Mouse (Mus musculus): Measurements from ENCODE around the gene Wdr61. TPM values are rescaled to one million over a fixed set of nuclear protein-coding genes. Genes with fewer than 3 reads are reported as not detected.

Gene Wdr61
- polyA plus RNA-seq, 1 experiment from 2014 or later, result 93.2 TPM

DNA sequence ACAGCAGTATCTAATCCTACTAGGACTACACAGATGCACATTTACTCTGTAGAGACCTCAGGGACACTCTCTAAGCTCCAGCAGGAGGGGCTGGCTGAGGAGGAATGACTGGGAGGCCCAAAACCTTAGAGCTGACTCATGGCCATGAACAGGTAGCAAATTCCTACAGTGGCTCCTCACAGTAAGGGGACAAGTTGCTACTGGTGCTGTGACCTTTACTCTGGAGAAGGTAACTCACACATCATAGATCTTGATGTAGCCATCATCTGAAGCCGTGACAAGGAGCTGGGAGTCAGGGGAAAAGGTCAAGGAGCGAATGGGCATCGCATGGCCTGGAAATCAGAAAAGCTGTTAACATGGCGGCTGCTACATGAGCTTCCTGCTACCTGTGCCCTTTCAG, 11.7 kb downstream of the Wdr61 start:
- no peak for ATAC-seq (replicated peaks; ENCODE audit: insufficient number of reproducible peaks, insufficient read depth, low FRiP score, low read depth)
- peaks cover 92% of the 10 kb centered on the region for H3K36me3 ChIP-seq

DNA sequence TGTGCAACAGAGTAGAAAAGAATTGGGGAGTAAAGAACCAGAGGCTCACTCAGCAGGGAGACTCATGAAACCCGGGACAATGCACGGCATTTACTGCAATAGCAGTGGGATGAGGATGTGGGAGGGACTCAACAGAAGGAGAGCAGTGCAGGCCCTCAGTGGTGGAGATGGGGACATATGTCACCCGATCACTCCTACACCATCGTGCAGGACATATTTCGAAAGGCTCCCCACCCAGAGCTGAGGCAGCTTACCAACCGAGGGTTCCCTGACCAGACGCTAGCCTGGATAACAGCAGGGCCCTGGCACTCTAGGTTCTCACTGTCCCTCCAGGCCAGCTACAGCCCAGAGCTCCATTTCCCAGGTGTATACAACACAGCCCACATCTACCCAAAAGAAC, 12.2 kb downstream of the Wdr61 start:
- Histone ChIP-seq H3K4me2 (no peak overlapping the region), H3K9me3 (replicated peaks) (no peaks in the 10 kb centered on the region), H3K4me3 (no peak overlapping the region), H3K4me1 (replicated peaks) (no peaks in the 10 kb centered on the region), H3K27me3 (no peaks in the 10 kb centered on the region), H3K27ac (no peak overlapping the region), H3K9ac (no peak overlapping the region), H3K36me3 (peaks cover 90% of the 10 kb centered on the region)
- WGBS, result 87% methylated on average over 7 of the region's 7 CpGs
- ATAC-seq (replicated peaks; ENCODE audit: insufficient number of reproducible peaks, insufficient read depth, low FRiP score, low read depth), result no peak

More for the DNA sequence above, 11.7 kb downstream of the Wdr61 start:
- Histone ChIP-seq H3K4me1 (replicated peaks) (no peaks in the 10 kb centered on the region), H3K27ac (no peak overlapping the region), H3K27me3 (no peaks in the 10 kb centered on the region), H3K4me3 (no peak overlapping the region), H3K9ac (no peak overlapping the region), H3K4me2 (no peak overlapping the region), H3K9me3 (replicated peaks) (no peaks in the 10 kb centered on the region)
- WGBS, result 91% methylated on average over 4 of the region's 4 CpGs

- 84% methylated on average over 3 of the region's 3 CpGs for WGBS
- H3K36me3 ChIP-seq, result peaks cover 77% of the 10 kb centered on the region
Observed at GRCm38 (mm10) chr9:54717527-54717926, 16.8 kb downstream of the Wdr61 start.

GRCm38 (mm10) chr9:54715776-54716175, 18.5 kb downstream of the Wdr61 start:
- Histone ChIP-seq H3K4me2 (no peak overlapping the region), H3K4me1 (replicated peaks) (no peaks in the 10 kb centered on the region), H3K36me3 (peaks cover 80% of the 10 kb centered on the region), H3K27me3 (no peaks in the 10 kb centered on the region), H3K9me3 (replicated peaks) (no peaks in the 10 kb centered on the region), H3K9ac (no peak overlapping the region), H3K27ac (no peak overlapping the region), H3K4me3 (no peak overlapping the region)
- 89% methylated on average over 3 of the region's 3 CpGs for WGBS
- no peak for ATAC-seq (replicated peaks; ENCODE audit: insufficient number of reproducible peaks, insufficient read depth, low FRiP score, low read depth)

More at GRCm38 (mm10) chr9:54717527-54717926, 16.8 kb downstream of the Wdr61 start:
- Histone ChIP-seq H3K9ac (no peak overlapping the region), H3K27me3 (no peaks in the 10 kb centered on the region), H3K4me2 (no peak overlapping the region), H3K4me3 (no peak overlapping the region), H3K9me3 (replicated peaks) (no peaks in the 10 kb centered on the region), H3K27ac (no peak overlapping the region), H3K4me1 (replicated peaks) (no peaks in the 10 kb centered on the region)
- no peak for ATAC-seq (replicated peaks; ENCODE audit: insufficient number of reproducible peaks, insufficient read depth, low FRiP score, low read depth)

DNA sequence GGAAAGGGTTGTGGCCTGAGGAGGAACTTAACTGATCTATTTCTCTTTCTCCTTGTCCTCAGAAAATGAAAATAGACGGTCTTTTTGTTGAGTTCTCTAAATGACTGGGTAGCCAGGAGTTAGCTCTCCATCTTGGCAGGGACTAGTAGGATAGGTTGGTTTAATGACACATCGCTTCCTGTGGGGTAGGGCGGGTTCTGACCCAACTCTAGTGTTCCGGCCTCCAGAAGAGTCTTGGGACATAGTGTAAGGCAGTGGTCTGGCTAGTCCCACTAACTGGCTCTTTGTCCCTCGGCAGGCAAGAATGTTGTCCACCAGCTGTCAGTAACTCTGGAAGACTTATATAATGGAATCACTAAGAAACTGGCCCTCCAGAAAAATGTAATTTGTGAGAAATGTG, 26.2 kb downstream of the Wdr61 start:
- H3K27me3 ChIP-seq, result no peaks in the 10 kb centered on the region
- WGBS, result 78% methylated on average over 5 of the region's 5 CpGs
- 0 out of 2 replicates have a peak overlapping the region, but pooled peaks have one; percentile 20 for H3K27ac ChIP-seq
- H3K9ac ChIP-seq, result no peak overlapping the region
- peaks cover 39% of the 10 kb centered on the region for H3K36me3 ChIP-seq
- peaks cover 30% of the 10 kb centered on the region for H3K4me1 ChIP-seq (replicated peaks)
- no peaks in the 10 kb centered on the region for H3K9me3 ChIP-seq (replicated peaks)
- no peak overlapping the region for H3K4me2 ChIP-seq
- H3K4me3 ChIP-seq, result no peak overlapping the region
- ATAC-seq (replicated peaks; ENCODE audit: insufficient number of reproducible peaks, insufficient read depth, low FRiP score, low read depth), result no peak

GRCm38 (mm10) chr9:54707288-54707999, 26.9 kb downstream of the Wdr61 start:
- Histone ChIP-seq H3K4me1 (replicated peaks) (peaks cover 36% of the 10 kb centered on the region), H3K4me2 (no peak overlapping the region), H3K4me3 (no peak overlapping the region), H3K9me3 (replicated peaks) (no peaks in the 10 kb centered on the region), H3K36me3 (peaks cover 39% of the 10 kb centered on the region), H3K27ac (peak overlapping the region; percentile 20; the same call in 1 of the 2 replicates), H3K9ac (no peak overlapping the region), H3K27me3 (no peaks in the 10 kb centered on the region)
- ATAC-seq (replicated peaks; ENCODE audit: insufficient number of reproducible peaks, insufficient read depth, low FRiP score, low read depth), result no peak
- 48% methylated on average over 8 of the region's 8 CpGs for WGBS

GRCm38 (mm10) chr9:54705561-54705960, 28.8 kb downstream of the Wdr61 start:
- no peak for ATAC-seq (replicated peaks; ENCODE audit: insufficient number of reproducible peaks, insufficient read depth, low FRiP score, low read depth)
- no peaks in the 10 kb centered on the region for H3K27me3 ChIP-seq
- no peak overlapping the region for H3K9ac ChIP-seq
- peaks cover 22% of the 10 kb centered on the region for H3K36me3 ChIP-seq
- H3K27ac ChIP-seq, result no peak overlapping the region
- H3K4me2 ChIP-seq, result no peak overlapping the region
- no peaks in the 10 kb centered on the region for H3K9me3 ChIP-seq (replicated peaks)
- 63% methylated on average over 1 of the region's 1 CpGs for whole genome bisulfite sequencing
- H3K4me3 ChIP-seq, result no peak overlapping the region
- H3K4me1 ChIP-seq (replicated peaks), result peaks cover 51% of the 10 kb centered on the region

DNA sequence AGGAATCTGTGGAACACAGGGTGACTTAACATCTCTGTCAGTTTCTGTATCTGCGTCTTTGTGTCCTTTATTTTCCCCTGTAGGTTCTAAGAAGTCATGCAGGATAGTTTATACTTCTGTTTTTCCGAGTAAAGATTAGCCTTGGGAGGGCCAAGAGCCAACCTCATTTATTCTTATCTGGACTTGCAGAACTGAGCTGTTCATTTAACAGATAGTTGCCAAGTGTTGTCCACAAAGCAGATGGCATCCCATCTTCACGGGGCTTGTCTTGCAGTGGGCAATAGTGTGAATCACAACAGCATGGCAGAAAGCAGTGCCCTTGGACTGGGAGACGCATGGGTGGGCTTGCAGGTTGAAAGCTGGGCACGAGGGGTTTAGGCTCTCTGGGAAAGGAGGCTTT, 30.0 kb downstream of the Wdr61 start:
- no peak for ATAC-seq (replicated peaks; ENCODE audit: insufficient number of reproducible peaks, insufficient read depth, low FRiP score, low read depth)
- H3K27ac ChIP-seq, result no peak overlapping the region
- H3K9me3 ChIP-seq (replicated peaks), result no peaks in the 10 kb centered on the region
- no peaks in the 10 kb centered on the region for H3K27me3 ChIP-seq
- H3K4me1 ChIP-seq (replicated peaks), result peaks cover 52% of the 10 kb centered on the region
- no peak overlapping the region for H3K4me2 ChIP-seq
- peaks cover 12% of the 10 kb centered on the region; the same call in 1 of the 2 replicates for H3K36me3 ChIP-seq
- 68% methylated on average over 5 of the region's 5 CpGs for WGBS
- no peak overlapping the region for H3K9ac ChIP-seq
- H3K4me3 ChIP-seq, result no peak overlapping the region

DNA sequence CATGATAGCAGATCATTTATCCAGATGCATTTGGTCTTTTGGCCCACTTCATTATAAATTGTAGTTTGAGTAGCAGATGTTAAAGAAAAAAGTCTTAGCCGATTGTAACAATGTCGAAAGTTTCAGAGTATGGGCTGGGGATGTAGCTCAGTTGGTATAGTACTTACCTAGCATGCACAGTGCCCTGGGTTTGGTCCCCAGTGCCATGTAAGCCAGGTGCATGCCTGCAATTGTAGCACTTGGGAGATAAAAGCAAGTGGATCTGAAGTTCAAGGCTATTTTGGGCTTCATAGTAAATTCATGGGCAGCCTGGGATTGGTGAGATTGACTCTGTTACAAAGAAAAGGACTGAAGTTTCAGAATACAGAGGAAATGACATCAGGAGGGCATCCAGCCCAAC, 31.7 kb downstream of the Wdr61 start:
- H3K4me2 ChIP-seq, result peak overlapping the region; percentile 43
- H3K4me3 ChIP-seq, result no peak overlapping the region
- 82% methylated on average over 2 of the region's 2 CpGs for WGBS
- H3K36me3 ChIP-seq, result no peaks in the 10 kb centered on the region
- no peak for ATAC-seq (replicated peaks; ENCODE audit: insufficient number of reproducible peaks, insufficient read depth, low FRiP score, low read depth)
- no peaks in the 10 kb centered on the region; the same call in 1 of the 2 replicates for H3K27me3 ChIP-seq
- H3K4me1 ChIP-seq (replicated peaks), result peaks cover 51% of the 10 kb centered on the region
- H3K27ac ChIP-seq, result peak overlapping the region; percentile 89
- H3K9ac ChIP-seq, result no peak overlapping the region
- H3K9me3 ChIP-seq (replicated peaks), result no peaks in the 10 kb centered on the region

DNA sequence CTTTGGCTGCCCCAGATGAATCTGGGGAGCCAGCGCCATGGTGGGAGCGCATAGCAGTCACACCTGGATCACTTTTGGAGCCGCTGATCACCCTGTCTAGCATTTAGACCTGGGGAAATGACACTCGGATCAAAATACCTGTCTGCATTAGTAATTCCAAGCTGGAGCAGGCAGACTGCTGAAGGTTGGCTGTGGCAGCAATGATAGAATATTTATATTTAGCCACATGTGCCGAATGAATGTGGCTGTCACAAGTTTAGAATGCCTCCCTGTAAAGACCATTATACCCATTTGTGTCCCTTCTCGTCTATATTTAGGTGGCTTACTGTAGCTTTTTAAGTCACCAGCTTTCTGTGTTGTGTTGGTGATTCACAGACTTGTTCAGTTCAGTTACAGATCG, 33.6 kb downstream of the Wdr61 start:
- peak overlapping the region; percentile 89 for H3K27ac ChIP-seq
- peak overlapping the region; percentile 72 for H3K4me3 ChIP-seq
- H3K4me1 ChIP-seq (replicated peaks), result peaks cover 42% of the 10 kb centered on the region
- no peaks in the 10 kb centered on the region for H3K9me3 ChIP-seq (replicated peaks)
- WGBS, result 50% methylated on average over 7 of the region's 7 CpGs
- no peaks in the 10 kb centered on the region; the same call in 1 of the 2 replicates for H3K27me3 ChIP-seq
- no peaks in the 10 kb centered on the region for H3K36me3 ChIP-seq
- peak overlapping the region; percentile 85 for H3K4me2 ChIP-seq
- peak overlapping the region; percentile 77 for H3K9ac ChIP-seq
- ATAC-seq (replicated peaks; ENCODE audit: insufficient number of reproducible peaks, insufficient read depth, low FRiP score, low read depth), result peak; percentile 20; the same call in 1 of the 2 replicates

- Histone ChIP-seq H3K4me2 (peak overlapping the region; percentile 85), H3K27me3 (no peaks in the 10 kb centered on the region; the same call in 1 of the 2 replicates), H3K36me3 (no peaks in the 10 kb centered on the region), H3K9me3 (replicated peaks) (no peaks in the 10 kb centered on the region), H3K9ac (peak overlapping the region; percentile 77), H3K27ac (peak overlapping the region; percentile 89), H3K4me3 (peak overlapping the region; percentile 72), H3K4me1 (replicated peaks) (peaks cover 42% of the 10 kb centered on the region)
- no peak for ATAC-seq (replicated peaks; ENCODE audit: insufficient number of reproducible peaks, insufficient read depth, low FRiP score, low read depth)
- 10% methylated on average over 9 of the region's 9 CpGs for WGBS
Observed at GRCm38 (mm10) chr9:54700174-54700475, 34.2 kb downstream of the Wdr61 start.
